In genomic region chr8:127914914-127915313, GRCm38 (mm10) we compare ENCODE assay signal across 23 mouse cellular contexts.
DNase-seq lines count a peak whose midpoint lies in the region; ATAC-seq and TF ChIP-seq lines count a peak whose summit lies in the region.
"Had no signal": no experiment of that assay in that cellular context is flagged by ENCODE, and none has a peak within 500 bp of the region (broad histone marks: within the 10 kb centered on the region; RNA-seq: fewer than 3 reads in every experiment).

No protein-coding gene starts in this region.

- no peak for ATAC-seq in heart, embryonic 12.5 days (ENCODE audit: insufficient number of reproducible peaks, low FRiP score)
- 0 out of 2 replicates have a peak, but pooled peaks have one; percentile 52 for ATAC-seq in heart, embryonic 16.5 days (replicated peaks; ENCODE audit: extremely low read depth, insufficient read depth, low FRiP score)
- ATAC-seq: forebrain, embryonic 15.5 days; intestine, embryonic 15.5 days had no signal

- intact Hi-C loops in gastrocnemius, adult 2 months (cut with DNase I), result loop anchor here (5.0 to 10.0 kb wide), 2 partner anchors 300 to 478 kb away; no protein-coding TSS in a partner anchor
- intact Hi-C loops in heart, postnatal 36 days (cut with DNase I), result loop anchor here (2.0 kb wide), 1 partner anchor 442 kb away; no protein-coding TSS in a partner anchor
- intact Hi-C loops in heart, postnatal 14 days (cut with DNase I), result loop anchor here (5.0 kb wide), 1 partner anchor 442 kb away; the partner anchor contains the start of gene Nrp1

- 0 out of 2 replicates have a peak overlapping the region, but pooled peaks have one; percentile 2 for H3K4me2 ChIP-seq in heart, embryonic 12.5 days
- no peak overlapping the region for H3K4me2 ChIP-seq in heart, embryonic 16.5 days (ENCODE audit: low read depth, low read length)
- H3K4me2 ChIP-seq: embryonic facial prominence, embryonic 15.5 days; forebrain, embryonic 15.5 days; hindbrain, embryonic 14.5 days; intestine, embryonic 15.5 days had no signal

- no peak overlapping the region for H3K4me3 ChIP-seq in gastrocnemius, adult 2 months
- H3K4me3 ChIP-seq in heart, embryonic 12.5 days, result no peak overlapping the region
- no peak overlapping the region for H3K4me3 ChIP-seq in heart, embryonic 16.5 days (ENCODE audit: low read length)
- H3K4me3 ChIP-seq: embryonic facial prominence, embryonic 15.5 days; erythroblast, embryonic 14.5 days; forebrain, embryonic 10.5 days; forebrain, embryonic 15.5 days; hindbrain, embryonic 10.5 days; intestine, embryonic 15.5 days had no signal

- no peaks in the 10 kb centered on the region for H3K9me3 ChIP-seq in heart, embryonic 12.5 days (replicated peaks)
- no peaks in the 10 kb centered on the region for H3K9me3 ChIP-seq in heart, embryonic 16.5 days (replicated peaks; ENCODE audit: control insufficient read depth, low read length)
- H3K9me3 ChIP-seq: embryonic facial prominence, embryonic 15.5 days; forebrain, embryonic 10.5 days; forebrain, embryonic 15.5 days; hindbrain, embryonic 10.5 days; intestine, embryonic 15.5 days had no signal

- H3K27me3 ChIP-seq in heart, embryonic 12.5 days (replicated peaks), result no peaks in the 10 kb centered on the region
- no peaks in the 10 kb centered on the region for H3K27me3 ChIP-seq in heart, embryonic 16.5 days (ENCODE audit: control insufficient read depth, insufficient read depth, low read length)
- H3K27me3 ChIP-seq: embryonic facial prominence, embryonic 15.5 days; forebrain, embryonic 15.5 days; intestine, embryonic 15.5 days had no signal

- H3K9ac ChIP-seq in heart, embryonic 12.5 days, result no peak overlapping the region
- no peak overlapping the region for H3K9ac ChIP-seq in heart, embryonic 16.5 days (ENCODE audit: low read length)
- H3K9ac ChIP-seq: embryonic facial prominence, embryonic 15.5 days; forebrain, embryonic 15.5 days; hindbrain, embryonic 14.5 days; intestine, embryonic 15.5 days had no signal

- WGBS in heart, embryonic 12.5 days, result 22% methylated on average over 2 of the region's 2 CpGs
- 23% methylated on average over 2 of the region's 2 CpGs for WGBS in heart, embryonic 16.5 days

- DNase-seq in gastrocnemius, adult 2 months, result no peak
- DNase-seq in gastrocnemius, adult 18-20 months (ENCODE audit: low spot score), result no peak
- no peak for DNase-seq in heart, postnatal 36 days
- DNase-seq in heart, postnatal 14 days, result no peak
- peak; percentile 6 for DNase-seq in yolk sac, embryonic 10.5 days (ENCODE audit: low spot score)
- DNase-seq: adrenal gland, adult 8-10 months; adrenal gland, postnatal 36 days; cerebellum, adult 11 months; cerebellum, adult 8-10 months; cerebellum, postnatal 14 days; embryo, embryonic 11 days; gastrocnemius, postnatal 10 days; kidney, adult 18-20 months; kidney, postnatal 10 days had no signal

- TF ChIP-seq CTCF in gastrocnemius, adult 2 months (IDR thresholded peaks at IDR 0.05), result no peak

- no peaks in the 10 kb centered on the region for H3K36me3 ChIP-seq in heart, embryonic 12.5 days
- H3K36me3 ChIP-seq in heart, embryonic 16.5 days (ENCODE audit: control insufficient read depth, insufficient read depth), result no peaks in the 10 kb centered on the region
- H3K36me3 ChIP-seq: embryonic facial prominence, embryonic 15.5 days; forebrain, embryonic 10.5 days; forebrain, embryonic 15.5 days; hindbrain, embryonic 10.5 days; intestine, embryonic 15.5 days had no signal

- H3K27ac ChIP-seq in gastrocnemius, adult 2 months, result peak overlapping the region; percentile 87
- peak overlapping the region; percentile 85 for H3K27ac ChIP-seq in heart, embryonic 12.5 days (ENCODE audit: poor library complexity, severe bottlenecking)
- peak overlapping the region; percentile 84 for H3K27ac ChIP-seq in heart, embryonic 16.5 days (ENCODE audit: low read length)
- H3K27ac ChIP-seq: embryonic facial prominence, embryonic 15.5 days; forebrain, embryonic 10.5 days; hindbrain, embryonic 10.5 days; intestine, embryonic 15.5 days had no signal

- H3K4me1 ChIP-seq in heart, embryonic 12.5 days (replicated peaks), result peaks cover 33% of the 10 kb centered on the region
- peaks cover 27% of the 10 kb centered on the region for H3K4me1 ChIP-seq in heart, embryonic 16.5 days (ENCODE audit: control insufficient read depth, insufficient read depth, low read length)
- H3K4me1 ChIP-seq: forebrain, embryonic 10.5 days; forebrain, embryonic 15.5 days; hindbrain, embryonic 10.5 days; intestine, embryonic 15.5 days had no signal
